Mouse (Mus musculus) midbrain, embryonic 11.5 days (tissue): ENCODE measurements around the gene Slc12a1. TPM values are rescaled to one million over a fixed set of nuclear protein-coding genes. Genes with fewer than 3 reads are reported as not detected.
A peak's percentile ranks its signal among the peaks of the same experiment; 100 is the strongest.
"Not testable (repeated sequence)": the region's sequence is repeated elsewhere in the genome, so short reads cannot be mapped to it uniquely, and the experiment has no call there.

Experiments used
- ATAC-seq: fragments of 200-750 bp; cut with Nextera tagmentation; 2 replicates; pipeline ENCODE4 v1.8.0; 2017; ENCODE audit warnings: moderate TSS enrichment, moderate library complexity; ENCODE audit not compliant: low FRiP score
- DNase-seq: peaks from one replicate; pipeline ENCODE4 v3.0.0; 2015; ENCODE audit warnings: low spot score; ENCODE audit errors: missing footprints
- H3K27ac ChIP-seq: fragments of 300-500 bp; sonication (generic); 2 replicates; pipeline ENCODE4 v1.5.1; 2014; ENCODE audit warnings: low read depth, low read length
- H3K27me3 ChIP-seq: fragments of 300-500 bp; sonication (generic); 2 replicates; pipeline ENCODE4 v1.6.1; 2014; ENCODE audit warnings: mild to moderate bottlenecking, low read length, moderate library complexity, mixed read lengths; ENCODE audit not compliant: control insufficient read depth, insufficient read depth
- H3K36me3 ChIP-seq: fragments of 300-500 bp; sonication (generic); 2 replicates; pipeline ENCODE4 v1.6.1; 2014; ENCODE audit warnings: mild to moderate bottlenecking, low read length, moderate library complexity, mixed read lengths; ENCODE audit not compliant: control insufficient read depth, insufficient read depth
- H3K4me1 ChIP-seq: fragments of 300-500 bp; sonication (generic); 2 replicates; pipeline ENCODE4 v1.6.1; 2014; ENCODE audit warnings: low read length; ENCODE audit not compliant: control insufficient read depth, insufficient read depth
- H3K4me2 ChIP-seq: fragments of 300-500 bp; sonication (generic); 2 replicates; pipeline ENCODE4 v1.6.1; 2014; ENCODE audit warnings: mild to moderate bottlenecking, moderate library complexity
- H3K4me3 ChIP-seq: fragments of 300-500 bp; sonication (generic); 2 replicates; pipeline ENCODE4 v1.5.1; 2014; ENCODE audit warnings: low read depth, low read length
- H3K9ac ChIP-seq: fragments of 300-500 bp; sonication (generic); 2 replicates; pipeline ENCODE4 v1.6.1; 2014; ENCODE audit warnings: low read length
- H3K9me3 ChIP-seq: fragments of 300-500 bp; sonication (generic); 2 replicates; pipeline ENCODE4 v1.6.1; 2016; ENCODE audit warnings: low read length; ENCODE audit not compliant: control insufficient read depth
- WGBS: fragments of 180-500 bp; shearing (Covaris S2); extraction: QIAGEN DNeasy Blood & Tissue Kit; methylation state at CpG from one replicate; pipeline ENCODE4 v1.1.7; 2014; 5-methylcytosine and 5-hydroxymethylcytosine counted together
- polyA plus RNA-seq: library from polyadenylated mRNA; unstranded; fragments of >200 nt; fragmentation: Nextera tagmentation; extraction: Ambion mirVana; gene quantifications from 2 replicates; pipeline ENCODE4 v1.2.1, GENCODE M21; 2014

The Slc12a1 gene
- 0.03 TPM in 1 of 2 replicates, not detected in the other for polyA plus RNA-seq

DNA sequence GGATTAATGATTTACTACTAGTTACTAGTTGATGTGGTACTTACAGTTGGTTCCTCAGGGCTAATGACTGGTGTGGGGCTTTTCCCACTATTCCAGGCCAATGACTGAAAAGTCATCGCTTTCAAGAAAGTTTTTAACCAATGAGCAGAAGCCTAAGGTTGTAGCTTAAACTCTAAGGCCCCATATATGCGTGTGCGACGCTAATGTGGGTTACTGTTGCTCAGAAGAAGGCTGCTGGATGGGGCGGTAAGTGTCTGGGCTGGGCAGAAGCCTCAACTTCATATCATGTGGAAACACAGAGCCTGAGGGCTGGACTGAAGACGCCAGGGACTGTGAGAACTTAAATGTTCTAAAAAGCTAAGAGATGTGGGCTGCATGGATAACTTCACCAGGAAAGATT is at the start of gene Slc12a1:
Gene Slc12a1 (plus strand): TSS at position 118 of the 400 bp plus-strand sequence.
- DNase-seq (no peak), ATAC-seq (no peak)
- no peaks in the 10 kb centered on the region for H3K4me1 ChIP-seq
- H3K27ac ChIP-seq = no peak within 1 kb of the TSS
- no peaks in the 10 kb centered on the region for H3K36me3 ChIP-seq
- no peak within 1 kb of the TSS for H3K9ac ChIP-seq
- H3K9me3 ChIP-seq = no peaks in the 10 kb centered on the region
- no peaks in the 10 kb centered on the region for H3K27me3 ChIP-seq
- WGBS = 89% methylated on average over 6 of the region's 6 CpGs
- no peak within 1 kb of the TSS for H3K4me3 ChIP-seq
- H3K4me2 ChIP-seq = no peak within 1 kb of the TSS

DNA sequence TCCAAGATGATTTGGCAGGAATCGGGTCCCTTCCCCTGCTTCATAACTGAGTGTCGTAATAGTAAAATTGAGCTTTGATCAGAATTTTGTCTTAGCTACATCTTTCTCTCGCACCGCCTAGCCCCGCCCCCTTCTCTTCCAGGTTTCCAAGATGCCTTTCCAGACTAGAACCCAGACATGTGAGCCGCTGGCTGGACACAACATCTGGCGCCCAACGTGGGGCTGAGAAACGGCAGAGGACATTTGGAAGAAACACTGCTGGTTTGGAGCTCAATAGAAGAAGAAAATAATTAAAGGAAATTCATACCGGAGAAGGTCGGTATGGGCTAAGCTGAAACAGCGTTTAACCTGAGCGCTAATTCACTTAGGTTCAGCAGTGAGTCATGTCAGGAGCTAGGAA is 47.8 kb upstream of the Slc12a1 start:
- not testable (repeated sequence) for H3K9me3 ChIP-seq, H3K4me1 ChIP-seq, ATAC-seq, H3K9ac ChIP-seq, H3K27me3 ChIP-seq, DNase-seq, H3K4me2 ChIP-seq, H3K4me3 ChIP-seq, H3K27ac ChIP-seq
- H3K36me3 ChIP-seq = peaks cover 11% of the 10 kb centered on the region
- WGBS = 97% methylated on average over 13 of the region's 13 CpGs

- not testable (repeated sequence) for H3K9me3 ChIP-seq, H3K4me2 ChIP-seq, H3K27me3 ChIP-seq, H3K9ac ChIP-seq, H3K4me1 ChIP-seq, H3K4me3 ChIP-seq, ATAC-seq, H3K27ac ChIP-seq, DNase-seq
- 84% methylated on average over 4 of the region's 4 CpGs for WGBS
- peaks cover 11% of the 10 kb centered on the region for H3K36me3 ChIP-seq
Measured at GRCm38 (mm10) chr2:125106536-125106935, 45.8 kb upstream of the Slc12a1 start.

- no peak overlapping the region for H3K27ac ChIP-seq
- H3K4me1 ChIP-seq = peaks cover 10% of the 10 kb centered on the region; the same call in 1 of the 2 replicates
- no peak for DNase-seq
- H3K27me3 ChIP-seq = no peaks in the 10 kb centered on the region
- no peak overlapping the region for H3K4me2 ChIP-seq
- whole genome bisulfite sequencing = 76% methylated on average over 6 of the region's 6 CpGs
- no peak overlapping the region for H3K9ac ChIP-seq
- H3K36me3 ChIP-seq = peaks cover 9% of the 10 kb centered on the region
- no peaks in the 10 kb centered on the region for H3K9me3 ChIP-seq
- H3K4me3 ChIP-seq = no peak overlapping the region
- no peak for ATAC-seq
Measured at GRCm38 (mm10) chr2:125119381-125120110, 32.8 kb upstream of the Slc12a1 start.

DNA sequence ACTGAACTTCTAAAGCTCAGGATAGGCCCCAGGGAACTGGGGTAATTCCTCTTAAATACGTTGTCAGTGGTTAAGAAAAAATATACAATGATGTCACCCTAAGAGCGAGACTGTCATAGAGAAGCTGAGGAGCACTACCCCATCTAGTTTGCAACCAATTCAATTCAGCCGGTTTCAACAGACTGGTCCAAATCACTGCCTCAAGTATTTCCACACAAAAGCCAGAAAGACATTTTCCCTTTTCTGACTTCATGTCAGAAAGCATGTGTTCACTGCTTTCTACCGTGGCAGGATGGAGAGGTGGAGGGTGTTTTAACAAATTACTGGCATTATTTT is 30.0 kb upstream of the Slc12a1 start:
- H3K9me3 ChIP-seq = no peaks in the 10 kb centered on the region
- WGBS = 7% methylated on average over 4 of the region's 4 CpGs
- H3K4me1 ChIP-seq = peaks cover 10% of the 10 kb centered on the region; the same call in 1 of the 2 replicates
- H3K27ac ChIP-seq = no peak overlapping the region
- DNase-seq = peak; percentile 86
- no peaks in the 10 kb centered on the region for H3K36me3 ChIP-seq
- no peaks in the 10 kb centered on the region for H3K27me3 ChIP-seq
- peak overlapping the region; percentile 61 for H3K4me2 ChIP-seq
- peak overlapping the region; percentile 89 for H3K4me3 ChIP-seq
- ATAC-seq = no peak
- peak overlapping the region; percentile 98 for H3K9ac ChIP-seq

GRCm38 (mm10) chr2:125122624-125123476 is 29.5 kb upstream of the Slc12a1 start:
- Histone ChIP-seq H3K27ac (peak overlapping the region; percentile 85), H3K9me3 (no peaks in the 10 kb centered on the region), H3K4me1 (peaks cover 10% of the 10 kb centered on the region; the same call in 1 of the 2 replicates), H3K9ac (peak overlapping the region; percentile 98), H3K4me2 (peak overlapping the region; percentile 61), H3K27me3 (no peaks in the 10 kb centered on the region), H3K4me3 (peak overlapping the region; percentile 89), H3K36me3 (no peaks in the 10 kb centered on the region)
- peak; percentile 96 for DNase-seq
- WGBS = under 1% methylated on average over 46 of the region's 59 CpGs
- peak; percentile 84 for ATAC-seq

- H3K9ac ChIP-seq = peak within 1 kb of the TSS; percentile 98
- H3K4me1 ChIP-seq = peaks cover 10% of the 10 kb centered on the region; the same call in 1 of the 2 replicates
- H3K4me2 ChIP-seq = peak within 1 kb of the TSS; percentile 61
- ATAC-seq = peak; percentile 87
- no peaks in the 10 kb centered on the region for H3K9me3 ChIP-seq
- peak within 1 kb of the TSS; percentile 89 for H3K4me3 ChIP-seq
- H3K36me3 ChIP-seq = no peaks in the 10 kb centered on the region
- peak within 1 kb of the TSS; percentile 85 for H3K27ac ChIP-seq
- DNase-seq = peak; percentile 98
- H3K27me3 ChIP-seq = no peaks in the 10 kb centered on the region
- under 1% methylated on average over 32 of the region's 48 CpGs for WGBS
Measured at GRCm38 (mm10) chr2:125123477-125123852, 28.8 kb upstream of the Slc12a1 start, which contains the start of gene Myef2. Gene Myef2 (minus strand): TSS chr2:125123661.

DNA sequence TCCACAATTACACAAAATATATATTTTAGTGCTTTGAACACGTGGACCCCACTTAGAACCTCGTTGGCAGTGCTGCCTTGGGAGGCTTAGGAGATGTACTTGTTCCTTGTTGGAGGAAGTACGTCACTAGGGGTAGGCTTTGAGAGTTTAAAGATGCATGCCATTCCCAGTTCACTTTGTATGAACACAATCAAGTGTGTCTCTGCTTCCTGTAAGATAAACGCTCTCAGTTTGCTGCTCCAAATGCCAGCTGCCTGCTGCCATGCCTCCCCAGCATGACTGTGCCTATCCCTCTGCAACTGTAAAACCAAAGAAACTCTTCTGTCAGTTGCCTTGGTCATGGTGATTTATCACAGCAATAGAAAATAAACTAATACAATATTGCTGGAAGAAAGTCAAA is 26.5 kb upstream of the Slc12a1 start:
- ATAC-seq = no peak
- WGBS = 47% methylated on average over 4 of the region's 4 CpGs
- Histone ChIP-seq H3K4me1 (peaks cover 8% of the 10 kb centered on the region; the same call in 1 of the 2 replicates), H3K36me3 (no peaks in the 10 kb centered on the region), H3K4me2 (no peak overlapping the region), H3K27me3 (no peaks in the 10 kb centered on the region), H3K9me3 (no peaks in the 10 kb centered on the region), H3K27ac (no peak overlapping the region), H3K4me3 (no peak overlapping the region), H3K9ac (no peak overlapping the region)
- DNase-seq = no peak

GRCm38 (mm10) chr2:125126792-125127191 is 25.5 kb upstream of the Slc12a1 start:
- H3K4me2 ChIP-seq = no peak overlapping the region
- H3K9ac ChIP-seq = no peak overlapping the region
- H3K27me3 ChIP-seq = no peaks in the 10 kb centered on the region
- H3K36me3 ChIP-seq = no peaks in the 10 kb centered on the region
- no peaks in the 10 kb centered on the region; the same call in 1 of the 2 replicates for H3K4me1 ChIP-seq
- WGBS = 82% methylated on average over 3 of the region's 3 CpGs
- no peak for DNase-seq
- no peaks in the 10 kb centered on the region for H3K9me3 ChIP-seq
- ATAC-seq = no peak
- no peak overlapping the region for H3K27ac ChIP-seq
- no peak overlapping the region for H3K4me3 ChIP-seq
